Mouse (Mus musculus): ENCODE measurements around the gene Tekt2. TPM values are rescaled to one million over a fixed set of nuclear protein-coding genes. Genes with fewer than 3 reads are reported as not detected.
A peak's percentile ranks its signal among the peaks of the same experiment; 100 is the strongest.

The Tekt2 gene
- polyA plus RNA-seq, 1 experiment from 2014 or later = 2.5 TPM

GRCm38 (mm10) chr4:126300916-126301583, 24.4 kb downstream of the Tekt2 start:
- H3K27me3 ChIP-seq (ENCODE audit: insufficient read depth, low read length) = peaks cover 56% of the 10 kb centered on the region
- H3K36me3 ChIP-seq (ENCODE audit: insufficient read depth) = no peaks in the 10 kb centered on the region
- DNase-seq = peak; percentile 45
- ATAC-seq (ENCODE audit: insufficient read depth) = peak; percentile 12; the same call in 1 of the 2 replicates
- WGBS = under 1% methylated on average over 49 of the region's 50 CpGs
- H3K27ac ChIP-seq (ENCODE audit: low read depth) = no peak overlapping the region
- H3K4me3 ChIP-seq (ENCODE audit: low read depth, low read length) = peak overlapping the region; percentile 36
- peaks cover 11% of the 10 kb centered on the region for H3K4me1 ChIP-seq (ENCODE audit: insufficient read depth)
- no peak for TF ChIP-seq CTCF (IDR thresholded peaks at IDR 0.05; ENCODE audit: low read depth)
- H3K4me2 ChIP-seq = peak overlapping the region; percentile 73
- peak overlapping the region; percentile 44 for H3K9ac ChIP-seq
- no peaks in the 10 kb centered on the region for H3K9me3 ChIP-seq (ENCODE audit: low read depth, low read length)

GRCm38 (mm10) chr4:126296617-126297101, 28.8 kb downstream of the Tekt2 start:
- ATAC-seq (ENCODE audit: insufficient read depth) = peak; percentile 60; the same call in 1 of the 2 replicates

GRCm38 (mm10) chr4:126295937-126296336, 29.6 kb downstream of the Tekt2 start:
- H3K36me3 ChIP-seq (ENCODE audit: insufficient read depth) = no peaks in the 10 kb centered on the region
- H3K9me3 ChIP-seq (ENCODE audit: low read depth, low read length) = no peaks in the 10 kb centered on the region
- H3K27ac ChIP-seq (ENCODE audit: low read depth) = no peak overlapping the region
- no peak overlapping the region for H3K4me3 ChIP-seq (ENCODE audit: low read depth, low read length)
- H3K4me1 ChIP-seq (ENCODE audit: insufficient read depth) = peaks cover 9% of the 10 kb centered on the region
- TF ChIP-seq CTCF (IDR thresholded peaks at IDR 0.05; ENCODE audit: low read depth) = no peak
- H3K27me3 ChIP-seq (ENCODE audit: insufficient read depth, low read length) = peaks cover 34% of the 10 kb centered on the region
- no peak overlapping the region for H3K9ac ChIP-seq
- peak overlapping the region; percentile 62; the same call in 1 of the 2 replicates for H3K4me2 ChIP-seq
- WGBS = 37% methylated on average over 4 of the region's 4 CpGs
- ATAC-seq (ENCODE audit: insufficient read depth) = no peak
- no peak for DNase-seq

More at GRCm38 (mm10) chr4:126296617-126297101, 28.8 kb downstream of the Tekt2 start:
- Histone ChIP-seq H3K27ac (ENCODE audit: low read depth) (peak overlapping the region; percentile 50; the same call in 1 of the 2 replicates), H3K9me3 (ENCODE audit: low read depth, low read length) (no peaks in the 10 kb centered on the region), H3K4me3 (ENCODE audit: low read depth, low read length) (peak overlapping the region; percentile 31), H3K36me3 (ENCODE audit: insufficient read depth) (no peaks in the 10 kb centered on the region), H3K27me3 (ENCODE audit: insufficient read depth, low read length) (peaks cover 41% of the 10 kb centered on the region), H3K4me2 (peak overlapping the region; percentile 62), H3K4me1 (ENCODE audit: insufficient read depth) (peaks cover 11% of the 10 kb centered on the region), H3K9ac (peak overlapping the region; percentile 54)
- DNase-seq = peak; percentile 71
- no peak for TF ChIP-seq CTCF (IDR thresholded peaks at IDR 0.05; ENCODE audit: low read depth)
- 1% methylated on average over 34 of the region's 34 CpGs for WGBS

- 54% methylated on average over 6 of the region's 6 CpGs for WGBS
- Histone ChIP-seq H3K4me2 (no peak overlapping the region), H3K36me3 (ENCODE audit: insufficient read depth) (no peaks in the 10 kb centered on the region), H3K9me3 (ENCODE audit: low read depth, low read length) (no peaks in the 10 kb centered on the region), H3K27me3 (ENCODE audit: insufficient read depth, low read length) (peaks cover 26% of the 10 kb centered on the region), H3K4me1 (ENCODE audit: insufficient read depth) (peaks cover 6% of the 10 kb centered on the region), H3K9ac (no peak overlapping the region), H3K4me3 (ENCODE audit: low read depth, low read length) (no peak overlapping the region), H3K27ac (ENCODE audit: low read depth) (no peak overlapping the region)
- DNase-seq (no peak), ATAC-seq (ENCODE audit: insufficient read depth) (no peak)
- no peak for TF ChIP-seq CTCF (IDR thresholded peaks at IDR 0.05; ENCODE audit: low read depth)
These were observed 30.3 kb downstream of the Tekt2 start for GRCm38 (mm10) chr4:126295152-126295551.

GRCm38 (mm10) chr4:126291196-126291595, 34.3 kb downstream of the Tekt2 start:
- Histone ChIP-seq H3K4me2 (no peak overlapping the region), H3K27me3 (ENCODE audit: insufficient read depth, low read length) (peaks cover 26% of the 10 kb centered on the region), H3K4me3 (ENCODE audit: low read depth, low read length) (no peak overlapping the region), H3K4me1 (ENCODE audit: insufficient read depth) (peaks cover 4% of the 10 kb centered on the region), H3K27ac (ENCODE audit: low read depth) (no peak overlapping the region), H3K9ac (no peak overlapping the region; the same call in 1 of the 2 replicates), H3K9me3 (ENCODE audit: low read depth, low read length) (no peaks in the 10 kb centered on the region), H3K36me3 (ENCODE audit: insufficient read depth) (no peaks in the 10 kb centered on the region)
- WGBS = 17% methylated on average over 13 of the region's 13 CpGs
- TF ChIP-seq CTCF (IDR thresholded peaks at IDR 0.05; ENCODE audit: low read depth) = no peak
- ATAC-seq (ENCODE audit: insufficient read depth) = no peak
- no peak for DNase-seq

- 81% methylated on average over 8 of the region's 8 CpGs for WGBS
- Histone ChIP-seq H3K4me2 (no peak overlapping the region), H3K27me3 (ENCODE audit: insufficient read depth, low read length) (peaks cover 31% of the 10 kb centered on the region), H3K4me3 (ENCODE audit: low read depth, low read length) (no peak overlapping the region), H3K9me3 (ENCODE audit: low read depth, low read length) (no peaks in the 10 kb centered on the region), H3K9ac (no peak overlapping the region), H3K27ac (ENCODE audit: low read depth) (no peak overlapping the region), H3K4me1 (ENCODE audit: insufficient read depth) (peaks cover 4% of the 10 kb centered on the region), H3K36me3 (ENCODE audit: insufficient read depth) (no peaks in the 10 kb centered on the region)
- TF ChIP-seq CTCF (IDR thresholded peaks at IDR 0.05; ENCODE audit: low read depth) = no peak
- DNase-seq = no peak
- no peak for ATAC-seq (ENCODE audit: insufficient read depth)
These were observed 35.2 kb downstream of the Tekt2 start for GRCm38 (mm10) chr4:126290314-126290713.

- no peak overlapping the region for H3K4me3 ChIP-seq (ENCODE audit: low read depth, low read length)
- H3K4me1 ChIP-seq (ENCODE audit: insufficient read depth) = peaks cover 4% of the 10 kb centered on the region
- peaks cover 38% of the 10 kb centered on the region for H3K27me3 ChIP-seq (ENCODE audit: insufficient read depth, low read length)
- ATAC-seq (ENCODE audit: insufficient read depth) (peak; percentile 7; the same call in 1 of the 2 replicates), DNase-seq (peak; percentile 50)
- H3K9me3 ChIP-seq (ENCODE audit: low read depth, low read length) = no peaks in the 10 kb centered on the region
- no peak for TF ChIP-seq CTCF (IDR thresholded peaks at IDR 0.05; ENCODE audit: low read depth)
- WGBS = 37% methylated on average over 17 of the region's 17 CpGs
- H3K27ac ChIP-seq (ENCODE audit: low read depth) = no peak overlapping the region
- H3K9ac ChIP-seq = no peak overlapping the region
- no peaks in the 10 kb centered on the region for H3K36me3 ChIP-seq (ENCODE audit: insufficient read depth)
- peak overlapping the region; percentile 73 for H3K4me2 ChIP-seq
These were observed 37.3 kb downstream of the Tekt2 start for GRCm38 (mm10) chr4:126288085-126288666.
